Mouse (Mus musculus) lung, postnatal 0 days (tissue): ENCODE measurements around the gene Fam189a1. TPM values are rescaled to one million over a fixed set of nuclear protein-coding genes. Genes with fewer than 3 reads are reported as not detected.

Experiments used
- ATAC-seq: fragments of 200-750 bp; cut with Nextera tagmentation; 2 replicates; pipeline ENCODE4 v1.8.0; 2017; ENCODE audit warnings: moderate library complexity
- DNase-seq: peaks from one replicate; pipeline ENCODE4 v3.0.0-alpha.2; 2016; ENCODE audit warnings: low spot score
- H3K27ac ChIP-seq: fragments of 300-500 bp; sonication (generic); 2 replicates; pipeline ENCODE4 v1.5.1; 2014; ENCODE audit warnings: antibody characterized with exemption, mild to moderate bottlenecking, low read length, mixed read lengths
- H3K27me3 ChIP-seq: fragments of 300-500 bp; sonication (generic); replicated peaks from 2 replicates; pipeline ENCODE4 v1.6.1; 2014; ENCODE audit warnings: low read length, mixed read lengths; ENCODE audit not compliant: insufficient read depth
- H3K36me3 ChIP-seq: fragments of 300-500 bp; sonication (generic); 2 replicates; pipeline ENCODE4 v1.6.1; 2014; ENCODE audit warnings: low read length, mixed read lengths; ENCODE audit not compliant: insufficient read depth
- H3K4me1 ChIP-seq: fragments of 300-500 bp; sonication (generic); 2 replicates; pipeline ENCODE4 v1.6.1; 2014; ENCODE audit warnings: antibody characterized with exemption, low read depth, low read length, mixed read lengths; ENCODE audit not compliant: insufficient read depth
- H3K4me2 ChIP-seq: fragments of 300-500 bp; sonication (generic); replicated peaks from 2 replicates; pipeline ENCODE4 v1.6.1; 2014; ENCODE audit warnings: low read depth, mild to moderate bottlenecking, low read length, moderate library complexity, mixed read lengths
- H3K4me3 ChIP-seq: fragments of 300-500 bp; sonication (generic); 2 replicates; pipeline ENCODE4 v1.5.1; 2014; ENCODE audit warnings: low read depth, low read length
- H3K9ac ChIP-seq: fragments of 300-500 bp; sonication (generic); replicated peaks from 2 replicates; pipeline ENCODE4 v1.6.1; 2014; ENCODE audit warnings: low read depth, mild to moderate bottlenecking
- H3K9me3 ChIP-seq: fragments of 300-500 bp; sonication (generic); 2 replicates; pipeline ENCODE4 v1.6.1; 2016; ENCODE audit warnings: low read length, mixed read lengths
- CTCF ChIP-seq: IDR thresholded peaks from 2 replicates; pipeline ENCODE4 v1.5.1; 2016; ENCODE audit warnings: antibody characterized with exemption, mild to moderate bottlenecking
- EP300 ChIP-seq: IDR thresholded peaks from 2 replicates; pipeline ENCODE4 v1.6.1; 2016; ENCODE audit warnings: antibody characterized with exemption, mild to moderate bottlenecking, control low read depth
- WGBS: fragments of 180-500 bp; shearing (Covaris S2); extraction: QIAGEN DNeasy Blood & Tissue Kit; methylation state at CpG from one replicate; pipeline ENCODE4 v1.1.7; 2014; 5-methylcytosine and 5-hydroxymethylcytosine counted together
- polyA plus RNA-seq: library from polyadenylated mRNA; unstranded; fragments of >200 nt; fragmentation: Nextera tagmentation; extraction: Ambion mirVana; gene quantifications from 2 replicates; pipeline ENCODE4 v1.2.1, GENCODE M21; 2015

Gene Fam189a1
- polyA plus RNA-seq, 1 experiment from 2014 or later = 0.07 TPM

GRCm38 (mm10) chr7:64846061-64846460 is 310.3 kb downstream of the Fam189a1 start:
- TF ChIP-seq EP300 (no peak), CTCF (no peak)
- 67% methylated on average over 3 of the region's 3 CpGs for WGBS
- Histone ChIP-seq H3K4me2 (no peak overlapping the region), H3K27me3 (no peaks in the 10 kb centered on the region), H3K9me3 (no peaks in the 10 kb centered on the region), H3K27ac (no peak overlapping the region), H3K9ac (no peak overlapping the region), H3K4me3 (no peak overlapping the region), H3K36me3 (no peaks in the 10 kb centered on the region), H3K4me1 (no peaks in the 10 kb centered on the region)
- DNase-seq (no peak), ATAC-seq (no peak)

- Histone ChIP-seq H3K4me2 (no peak overlapping the region), H3K27ac (no peak overlapping the region), H3K27me3 (no peaks in the 10 kb centered on the region), H3K9me3 (no peaks in the 10 kb centered on the region), H3K4me1 (no peaks in the 10 kb centered on the region), H3K9ac (no peak overlapping the region), H3K4me3 (no peak overlapping the region), H3K36me3 (no peaks in the 10 kb centered on the region)
- DNase-seq (no peak), ATAC-seq (no peak)
- WGBS = 79% methylated on average over 10 of the region's 10 CpGs
- no peak for TF ChIP-seq CTCF
- no peak for TF ChIP-seq EP300
These were observed 315.3 kb downstream of the Fam189a1 start for GRCm38 (mm10) chr7:64840946-64841659.

GRCm38 (mm10) chr7:64840576-64840895 is 315.8 kb downstream of the Fam189a1 start:
- DNase-seq (no peak), ATAC-seq (no peak)
- TF ChIP-seq EP300 (no peak), CTCF (no peak)
- H3K4me3 ChIP-seq = no peak overlapping the region
- no peak overlapping the region for H3K27ac ChIP-seq
- no peaks in the 10 kb centered on the region for H3K4me1 ChIP-seq
- 57% methylated on average over 1 of the region's 1 CpGs for WGBS
- H3K9ac ChIP-seq = no peak overlapping the region
- H3K27me3 ChIP-seq = no peaks in the 10 kb centered on the region
- H3K36me3 ChIP-seq = no peaks in the 10 kb centered on the region
- H3K4me2 ChIP-seq = peak overlapping the region; percentile 47; the same call in 1 of the 2 replicates
- no peaks in the 10 kb centered on the region for H3K9me3 ChIP-seq

GRCm38 (mm10) chr7:64839801-64840575 is 316.4 kb downstream of the Fam189a1 start:
- H3K27ac ChIP-seq = no peak overlapping the region
- ATAC-seq (peak; percentile 78), DNase-seq (peak; percentile 75)
- H3K9me3 ChIP-seq = no peaks in the 10 kb centered on the region
- H3K4me3 ChIP-seq = peak overlapping the region; percentile 2; the same call in 1 of the 2 replicates
- peak overlapping the region; percentile 47 for H3K4me2 ChIP-seq
- H3K36me3 ChIP-seq = no peaks in the 10 kb centered on the region
- TF ChIP-seq EP300 (no peak), CTCF (peak; percentile 57)
- no peaks in the 10 kb centered on the region for H3K27me3 ChIP-seq
- H3K4me1 ChIP-seq = no peaks in the 10 kb centered on the region
- WGBS = under 1% methylated on average over 19 of the region's 21 CpGs
- H3K9ac ChIP-seq = no peak overlapping the region

- DNase-seq (no peak), ATAC-seq (no peak)
- no peaks in the 10 kb centered on the region for H3K4me1 ChIP-seq
- H3K9ac ChIP-seq = no peak overlapping the region
- no peaks in the 10 kb centered on the region for H3K9me3 ChIP-seq
- H3K36me3 ChIP-seq = no peaks in the 10 kb centered on the region
- H3K4me2 ChIP-seq = no peak overlapping the region
- TF ChIP-seq CTCF (no peak), EP300 (no peak)
- H3K27ac ChIP-seq = no peak overlapping the region
- 55% methylated on average over 2 of the region's 2 CpGs for WGBS
- no peaks in the 10 kb centered on the region for H3K27me3 ChIP-seq
- H3K4me3 ChIP-seq = no peak overlapping the region
These were observed 317.1 kb downstream of the Fam189a1 start for GRCm38 (mm10) chr7:64839281-64839680.

GRCm38 (mm10) chr7:64830214-64830995 is 326.0 kb downstream of the Fam189a1 start:
- Histone ChIP-seq H3K9me3 (no peaks in the 10 kb centered on the region), H3K4me2 (no peak overlapping the region), H3K9ac (no peak overlapping the region), H3K4me1 (no peaks in the 10 kb centered on the region), H3K27me3 (no peaks in the 10 kb centered on the region), H3K4me3 (no peak overlapping the region), H3K27ac (no peak overlapping the region), H3K36me3 (no peaks in the 10 kb centered on the region)
- ATAC-seq (no peak), DNase-seq (no peak)
- no peak for TF ChIP-seq EP300
- TF ChIP-seq CTCF = no peak
- WGBS = 26% methylated on average over 5 of the region's 5 CpGs
